Mouse (Mus musculus) ES-Bruce4 (cell line): ENCODE measurements around the gene Dab1. TPM values are rescaled to one million over a fixed set of nuclear protein-coding genes. Genes with fewer than 3 reads are reported as not detected.

Experiments used
- H3K27ac ChIP-seq: 2 replicates; pipeline ENCODE4 v1.5.1; 2012; ENCODE audit warnings: low read length, inconsistent platforms; ENCODE audit not compliant: insufficient read depth
- H3K27me3 ChIP-seq: 2 replicates; pipeline ENCODE4 v1.6.1; 2012; ENCODE audit warnings: mild to moderate bottlenecking, low read length, inconsistent platforms; ENCODE audit not compliant: control insufficient read depth, poor library complexity, insufficient read depth, severe bottlenecking
- H3K36me3 ChIP-seq: 2 replicates; pipeline ENCODE4 v1.6.1; 2012; ENCODE audit warnings: inconsistent platforms, mild to moderate bottlenecking, low read length, moderate library complexity; ENCODE audit not compliant: control insufficient read depth, poor library complexity, insufficient read depth, severe bottlenecking
- H3K4me1 ChIP-seq: one replicate; pipeline ENCODE4 v1.8.1; 2011; ENCODE audit warnings: low read length; ENCODE audit not compliant: control insufficient read depth, insufficient read depth
- H3K4me3 ChIP-seq: 2 replicates; pipeline ENCODE4 v1.5.1; 2011; ENCODE audit warnings: low read depth, mild to moderate bottlenecking, low read length
- H3K9ac ChIP-seq: 2 replicates; pipeline ENCODE4 v1.6.1; 2012; ENCODE audit warnings: low read depth, mild to moderate bottlenecking, inconsistent platforms; ENCODE audit not compliant: poor library complexity, severe bottlenecking
- H3K9me3 ChIP-seq: replicated peaks from 2 replicates; pipeline ENCODE4 v1.6.1; 2012; ENCODE audit warnings: mild to moderate bottlenecking, low read length, inconsistent platforms; ENCODE audit not compliant: control insufficient read depth, poor library complexity, insufficient read depth, severe bottlenecking
- CTCF ChIP-seq: IDR thresholded peaks from one replicate; pipeline ENCODE4 v1.8.1; 2011; ENCODE audit warnings: low read depth, low read length
- EP300 ChIP-seq: IDR thresholded peaks from 2 replicates; pipeline ENCODE4 v1.6.1; 2011; ENCODE audit warnings: low read depth, low read length; ENCODE audit not compliant: insufficient read depth
- POLR2A ChIP-seq: IDR thresholded peaks from one replicate; pipeline ENCODE4 v1.8.1; 2011; ENCODE audit warnings: low read length; ENCODE audit not compliant: insufficient read depth
- polyA plus RNA-seq: library from polyadenylated mRNA; stranded (reverse); fragments of >200 nt; gene quantifications from 2 replicates; pipeline ENCODE4 v1.2.4, GENCODE M21; 2011; ENCODE audit warnings: low read depth; ENCODE audit not compliant: missing spikeins, insufficient read depth, insufficient read length

Dab1 gene
- polyA plus RNA-seq, 1 experiment: 4.8 TPM

DNA sequence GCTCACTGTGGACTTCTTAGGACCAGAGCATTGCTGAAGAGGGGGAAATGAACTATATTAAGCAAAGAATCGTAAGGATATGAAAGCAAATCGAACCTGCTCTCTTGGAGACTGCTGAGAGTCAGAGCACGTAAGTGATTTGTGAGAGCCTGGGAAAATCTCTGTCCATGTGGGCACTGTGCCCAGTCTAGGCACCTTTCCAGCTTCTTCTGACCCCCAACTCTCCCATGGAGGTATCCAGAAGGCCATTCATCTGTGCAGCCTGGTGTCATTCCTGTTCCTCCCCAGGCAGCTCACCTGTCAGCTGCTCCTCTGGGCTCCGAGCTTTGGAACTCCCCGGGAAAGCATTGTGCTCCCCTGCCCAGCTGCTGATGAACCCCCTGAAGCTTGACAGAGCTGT, 389.2 kb downstream of the Dab1 start:
- Histone ChIP-seq H3K27ac (no peak overlapping the region), H3K9ac (no peak overlapping the region), H3K4me3 (no peak overlapping the region), H3K9me3 (no peaks in the 10 kb centered on the region), H3K4me1 (no peaks in the 10 kb centered on the region), H3K27me3 (no peaks in the 10 kb centered on the region; the same call in 1 of the 2 replicates), H3K36me3 (no peaks in the 10 kb centered on the region)
- TF ChIP-seq CTCF (no peak), EP300 (no peak), POLR2A (no peak)

DNA sequence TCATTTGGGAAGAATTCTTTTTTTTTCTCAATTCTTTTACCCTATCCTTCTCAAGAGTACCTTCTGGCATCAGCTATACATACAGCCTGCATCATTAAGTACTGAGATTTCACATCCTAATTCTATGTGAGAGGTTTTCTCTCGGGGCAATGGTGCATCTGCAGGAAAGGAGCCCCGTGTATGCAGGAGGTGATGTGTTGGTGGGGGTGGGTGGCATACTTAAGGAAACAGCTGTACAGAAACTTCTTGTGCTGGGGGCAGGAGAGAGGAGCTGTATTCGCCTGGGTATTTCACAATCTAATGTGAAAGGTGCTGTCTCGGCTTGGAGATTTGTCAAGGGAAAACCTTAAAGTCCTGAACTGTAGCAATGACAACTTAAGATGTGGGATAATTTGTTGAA, 392.5 kb downstream of the Dab1 start:
- no peak for TF ChIP-seq EP300
- no peak for TF ChIP-seq POLR2A
- no peaks in the 10 kb centered on the region for H3K9me3 ChIP-seq

DNA sequence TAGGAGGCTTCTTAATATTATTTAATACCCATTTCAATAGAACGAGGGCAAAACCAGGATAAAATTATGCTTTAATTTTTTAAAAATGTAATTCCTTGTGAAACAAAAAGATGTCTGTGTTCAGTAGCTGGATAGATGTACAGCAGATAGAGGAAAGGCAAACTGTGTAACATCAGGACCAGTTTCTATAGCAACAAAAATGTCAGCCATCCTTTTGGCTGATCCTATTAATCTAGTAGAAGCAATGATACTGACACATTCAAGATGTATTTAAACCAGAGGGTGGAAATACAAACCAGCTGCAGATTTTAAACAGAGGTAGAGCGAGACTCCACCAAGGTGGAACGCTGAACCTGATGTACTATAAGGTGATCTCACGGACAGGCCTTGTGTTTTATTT, 393.0 kb downstream of the Dab1 start:
- Histone ChIP-seq H3K4me1 (no peaks in the 10 kb centered on the region), H3K27me3 (no peaks in the 10 kb centered on the region; the same call in 1 of the 2 replicates), H3K36me3 (no peaks in the 10 kb centered on the region), H3K27ac (no peak overlapping the region), H3K9ac (no peak overlapping the region), H3K9me3 (no peaks in the 10 kb centered on the region), H3K4me3 (no peak overlapping the region)
- TF ChIP-seq EP300 (no peak), POLR2A (no peak), CTCF (no peak)

More for the DNA sequence above, 392.5 kb downstream of the Dab1 start:
- H3K27ac ChIP-seq: no peak overlapping the region
- H3K9ac ChIP-seq: no peak overlapping the region
- no peaks in the 10 kb centered on the region for H3K4me1 ChIP-seq
- no peaks in the 10 kb centered on the region for H3K36me3 ChIP-seq
- H3K4me3 ChIP-seq: no peak overlapping the region
- no peaks in the 10 kb centered on the region; the same call in 1 of the 2 replicates for H3K27me3 ChIP-seq

DNA sequence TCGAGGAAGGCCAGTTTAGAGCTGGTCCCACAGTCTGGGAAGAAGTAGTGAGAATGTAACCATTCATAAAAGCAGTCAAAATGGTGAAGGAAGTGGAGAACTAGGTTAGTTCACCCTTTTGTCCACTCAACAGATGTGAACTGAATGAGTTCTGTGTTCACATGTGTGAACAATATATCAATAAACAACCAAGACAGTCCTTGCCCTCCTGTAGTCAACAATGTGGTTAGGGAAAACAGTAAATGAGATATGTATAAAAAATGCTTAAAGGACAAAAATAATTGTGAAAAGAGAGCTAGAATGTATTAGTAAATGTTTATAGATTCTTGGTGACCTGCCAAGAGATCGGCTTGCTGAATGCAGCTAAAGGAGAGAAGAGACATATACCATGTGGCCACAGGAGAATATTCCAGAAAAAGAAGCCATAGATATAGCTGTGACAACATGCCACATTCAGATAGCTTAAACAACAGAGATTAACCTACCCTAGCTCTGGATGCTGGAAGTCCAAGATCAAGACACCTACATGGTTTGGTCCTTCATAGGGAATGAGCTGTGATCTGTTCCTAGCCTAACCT, 406.0 kb downstream of the Dab1 start:
- Histone ChIP-seq H3K4me3 (no peak overlapping the region), H3K27ac (no peak overlapping the region), H3K9me3 (no peaks in the 10 kb centered on the region), H3K27me3 (no peaks in the 10 kb centered on the region), H3K9ac (no peak overlapping the region), H3K36me3 (no peaks in the 10 kb centered on the region), H3K4me1 (no peaks in the 10 kb centered on the region)
- TF ChIP-seq POLR2A: no peak
- TF ChIP-seq EP300: no peak
- no peak for TF ChIP-seq CTCF

DNA sequence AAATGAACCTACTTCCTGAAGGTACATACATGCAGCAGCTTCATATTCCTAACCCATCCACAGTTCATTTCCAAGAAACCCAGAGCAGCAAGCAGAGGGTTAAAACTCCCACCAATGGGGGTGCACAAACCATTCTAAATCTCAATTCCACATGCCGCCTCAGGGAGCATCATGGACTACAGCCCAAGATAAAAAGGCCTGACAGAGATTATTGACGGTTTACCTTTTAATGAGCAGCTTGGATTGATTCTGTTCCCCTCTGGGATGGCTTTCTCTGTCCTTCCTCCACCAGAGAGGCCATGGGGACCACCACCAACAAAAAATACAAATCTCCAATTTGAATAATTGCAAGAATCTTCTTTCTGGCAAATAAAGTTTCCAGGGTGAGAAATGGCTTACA, 407.7 kb downstream of the Dab1 start:
- H3K4me3 ChIP-seq: no peak overlapping the region
- no peaks in the 10 kb centered on the region for H3K27me3 ChIP-seq
- no peaks in the 10 kb centered on the region for H3K36me3 ChIP-seq
- no peak overlapping the region for H3K27ac ChIP-seq
- TF ChIP-seq CTCF: no peak
- TF ChIP-seq POLR2A: no peak
- TF ChIP-seq EP300: no peak
- no peaks in the 10 kb centered on the region for H3K9me3 ChIP-seq
- no peak overlapping the region for H3K9ac ChIP-seq
- no peaks in the 10 kb centered on the region for H3K4me1 ChIP-seq

DNA sequence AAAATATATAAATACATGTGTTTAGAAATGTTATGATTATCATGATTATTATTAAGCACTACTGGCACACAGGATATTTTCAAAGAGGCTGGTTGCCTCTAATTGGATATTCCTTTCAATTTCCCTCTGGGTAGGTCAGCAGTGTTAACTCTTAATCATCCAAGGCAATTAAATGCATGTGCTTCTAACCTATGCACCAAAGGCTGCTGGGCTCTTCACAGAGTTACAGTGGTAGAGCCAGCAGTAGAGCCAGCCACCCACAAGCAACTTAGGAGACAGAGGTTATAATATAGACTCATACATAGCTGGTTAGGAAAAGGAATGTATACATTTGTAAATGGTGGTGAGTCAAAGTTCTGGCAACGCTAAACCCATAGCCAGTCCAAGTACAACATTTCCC, 408.1 kb downstream of the Dab1 start:
- Histone ChIP-seq H3K4me1 (no peaks in the 10 kb centered on the region), H3K27me3 (no peaks in the 10 kb centered on the region), H3K9ac (no peak overlapping the region), H3K27ac (no peak overlapping the region), H3K36me3 (no peaks in the 10 kb centered on the region), H3K4me3 (no peak overlapping the region), H3K9me3 (no peaks in the 10 kb centered on the region)
- no peak for TF ChIP-seq POLR2A
- TF ChIP-seq EP300: no peak
- TF ChIP-seq CTCF: no peak
